Mouse (Mus musculus): ENCODE data around the gene Dusp5.

The Dusp5 gene

DNA sequence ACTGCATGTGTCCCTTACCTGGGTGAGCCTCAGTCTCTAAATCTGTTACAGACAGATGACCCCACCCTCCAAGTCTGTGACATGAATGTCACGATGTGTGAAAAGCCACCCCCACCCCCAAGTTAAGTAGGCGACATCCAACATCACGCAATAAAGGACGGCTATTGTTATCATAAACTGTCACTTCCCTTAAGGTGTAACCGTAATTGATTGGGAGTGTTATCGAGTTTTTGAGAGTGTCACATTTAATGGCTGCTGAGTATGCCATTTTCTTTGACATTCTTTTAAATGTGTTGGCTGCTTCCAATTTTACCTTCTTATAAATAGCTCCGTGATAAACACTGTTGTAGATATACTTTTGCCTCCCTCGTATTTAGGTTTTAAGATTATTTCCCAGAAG, 9.4 kb upstream of the Dusp5 start:
- no peak for DNase-seq

DNA sequence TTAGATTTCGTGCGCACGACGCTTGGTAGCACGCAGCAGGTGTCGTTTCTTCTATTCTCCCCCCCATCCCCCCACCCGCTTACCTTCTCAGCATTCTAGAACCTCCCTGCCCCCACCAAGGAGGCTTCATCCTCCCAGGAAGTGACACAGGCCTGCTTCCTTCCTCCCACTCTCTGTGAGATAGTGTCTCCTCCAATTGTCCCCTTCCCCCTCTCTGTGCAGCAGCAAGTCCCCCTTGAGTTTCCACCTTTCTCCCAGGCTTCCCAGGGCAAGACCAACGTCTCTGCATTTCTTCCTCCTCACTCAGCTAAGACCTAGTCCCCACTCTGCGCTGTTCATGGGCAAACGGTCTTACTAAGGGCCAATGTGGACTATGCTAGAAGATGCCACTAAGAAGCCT, 8.9 kb upstream of the Dusp5 start:
- DNase-seq: no peak

DNA sequence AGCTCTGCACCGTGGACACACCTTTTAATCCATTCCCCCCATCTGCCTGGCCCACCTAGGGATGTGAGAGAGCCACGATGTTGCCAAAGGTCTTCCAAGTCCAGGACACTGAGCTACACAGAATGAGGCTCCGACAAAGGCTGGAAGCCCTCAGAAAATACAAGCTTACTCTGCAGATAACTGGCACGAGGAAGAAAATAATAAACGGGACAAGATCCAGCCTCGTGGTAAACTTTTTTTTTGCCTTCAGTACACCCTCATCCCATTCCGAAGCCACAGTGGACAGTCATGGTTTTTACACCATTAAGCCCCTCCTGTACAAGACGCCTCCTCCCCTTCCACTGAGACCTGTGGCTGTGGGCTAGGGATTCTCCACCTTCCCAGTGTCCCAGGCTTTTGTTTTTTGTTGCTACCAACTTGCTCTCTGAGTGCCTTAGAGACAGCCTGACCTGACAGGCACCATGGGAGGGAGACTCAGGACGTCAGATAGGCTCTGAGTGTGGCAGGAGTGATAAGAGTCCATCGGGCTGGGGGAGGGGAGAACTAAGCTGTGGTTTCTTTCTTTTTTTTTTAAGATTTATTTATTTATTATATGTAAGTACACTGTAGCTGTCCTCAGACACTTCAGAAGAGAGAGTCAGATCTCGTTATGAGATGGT, 7.6 kb upstream of the Dusp5 start:
- DNase-seq: no peak

DNA sequence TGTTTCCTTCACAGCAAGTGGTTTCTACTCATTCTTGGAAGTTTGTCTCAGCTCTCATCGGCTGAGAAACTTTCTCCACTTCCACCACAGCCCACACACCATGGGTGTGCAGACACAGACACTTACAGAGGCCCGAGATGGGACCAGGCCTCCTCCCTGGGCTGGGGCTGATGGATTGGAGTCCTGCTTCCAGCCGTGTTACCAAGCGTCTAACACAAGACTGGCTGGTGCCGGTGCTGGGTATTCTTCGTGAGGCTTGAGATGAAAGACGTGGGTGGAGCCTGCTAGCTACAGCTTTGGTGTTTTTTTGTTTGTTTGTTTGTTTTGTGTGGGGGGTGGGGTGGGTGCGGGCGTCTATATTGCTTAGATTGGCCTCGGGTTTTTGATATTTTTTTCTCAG, 1.4 kb upstream of the Dusp5 start:
- peak; percentile 56 for DNase-seq

DNA sequence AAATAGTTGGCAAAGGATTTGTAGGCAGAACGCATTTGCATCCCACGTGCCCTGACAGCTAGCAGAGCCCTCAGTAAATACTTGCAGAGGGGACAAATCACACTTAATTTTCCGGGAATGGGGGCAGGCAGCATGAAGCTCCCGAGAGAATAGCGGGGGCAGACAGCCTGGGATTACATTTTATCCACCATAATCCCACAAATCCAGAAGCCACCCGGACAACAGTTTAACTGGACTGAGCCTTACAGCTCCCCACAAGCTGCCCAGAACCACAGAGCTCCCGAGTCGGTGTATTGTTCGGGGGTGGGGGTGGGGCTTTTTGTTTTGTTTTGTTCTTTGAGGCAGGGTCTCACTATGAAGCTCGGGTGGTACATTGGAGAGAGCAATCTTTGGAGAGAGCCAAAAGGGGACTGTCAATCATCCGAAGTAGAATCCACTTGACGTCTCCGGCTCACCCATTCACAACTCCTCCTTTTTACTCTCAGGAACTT, 733 bp upstream of the Dusp5 start:
- peak; percentile 63 for DNase-seq

DNA sequence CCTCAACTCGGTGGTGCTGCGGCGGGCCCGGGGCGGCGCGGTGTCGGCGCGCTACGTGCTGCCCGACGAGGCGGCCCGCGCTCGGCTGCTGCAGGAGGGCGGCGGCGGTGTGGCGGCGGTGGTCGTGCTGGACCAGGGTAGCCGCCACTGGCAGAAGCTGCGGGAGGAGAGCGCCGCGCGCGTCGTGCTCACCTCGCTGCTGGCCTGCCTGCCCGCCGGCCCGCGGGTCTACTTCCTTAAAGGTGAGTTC, 471 bp downstream of the Dusp5 start:
- no peak for DNase-seq

DNA sequence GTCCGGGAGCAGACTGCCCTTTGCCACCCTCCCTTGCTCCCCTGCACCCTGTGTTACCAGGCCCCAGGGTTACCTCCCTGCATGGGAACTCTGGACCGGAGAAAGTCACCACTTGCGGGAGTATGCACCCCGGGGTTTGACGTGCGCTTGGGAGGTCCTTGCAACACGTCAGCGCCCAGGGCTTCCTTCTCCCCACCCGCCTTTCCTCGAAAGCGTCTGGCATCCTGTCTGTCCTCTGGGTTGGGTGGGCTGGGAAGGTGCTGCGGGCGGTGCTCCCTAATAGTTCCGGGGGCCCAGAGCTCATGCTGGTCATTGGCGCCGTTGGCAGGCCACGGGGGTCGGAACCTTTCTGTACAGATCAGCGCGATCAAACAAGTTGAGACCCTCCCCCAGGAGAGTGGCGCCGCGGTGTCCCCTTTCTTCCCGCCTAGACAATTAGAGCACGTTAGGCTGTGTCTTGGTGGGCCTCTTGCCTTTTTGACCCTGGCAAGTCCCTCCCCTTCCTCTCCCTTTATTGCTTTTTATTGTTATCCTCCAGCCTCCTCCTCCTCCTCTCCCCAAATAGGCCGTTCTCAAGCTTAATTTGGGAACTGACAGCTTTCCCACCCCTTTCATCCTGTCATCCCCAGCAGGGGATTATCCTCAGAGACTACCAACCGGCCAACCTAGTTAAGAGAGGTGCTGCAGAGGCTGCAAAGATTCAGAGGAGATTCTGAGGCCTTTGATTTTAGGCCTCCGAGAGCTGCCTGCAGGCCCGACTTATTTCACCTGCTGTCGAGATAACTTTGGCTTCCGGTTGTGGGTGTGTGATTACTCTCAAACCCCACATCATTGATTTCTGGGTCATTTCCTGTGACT, 1.0 kb downstream of the Dusp5 start:
- peak; percentile 75 for DNase-seq

DNA sequence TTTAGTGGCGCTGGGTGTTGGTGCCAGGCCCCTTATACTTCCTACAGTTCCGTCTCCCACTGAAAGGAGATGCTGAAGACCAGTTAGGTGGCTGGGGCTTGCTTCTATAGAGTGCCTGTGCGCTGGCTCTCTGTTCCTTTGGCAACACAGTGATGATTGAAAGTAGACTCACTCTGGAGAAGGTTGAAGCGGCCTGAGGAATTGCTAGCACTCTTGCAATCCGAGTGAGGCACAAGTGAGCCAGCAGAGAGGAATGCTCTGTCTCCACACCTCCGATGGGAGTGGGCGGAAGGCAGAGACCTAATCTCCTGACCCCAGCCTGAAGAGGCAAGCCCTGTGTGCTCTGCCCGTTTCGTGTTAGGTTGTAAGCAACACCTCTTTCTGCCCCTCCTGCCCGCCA, 2.5 kb downstream of the Dusp5 start:
- peak; percentile 71 for DNase-seq

DNA sequence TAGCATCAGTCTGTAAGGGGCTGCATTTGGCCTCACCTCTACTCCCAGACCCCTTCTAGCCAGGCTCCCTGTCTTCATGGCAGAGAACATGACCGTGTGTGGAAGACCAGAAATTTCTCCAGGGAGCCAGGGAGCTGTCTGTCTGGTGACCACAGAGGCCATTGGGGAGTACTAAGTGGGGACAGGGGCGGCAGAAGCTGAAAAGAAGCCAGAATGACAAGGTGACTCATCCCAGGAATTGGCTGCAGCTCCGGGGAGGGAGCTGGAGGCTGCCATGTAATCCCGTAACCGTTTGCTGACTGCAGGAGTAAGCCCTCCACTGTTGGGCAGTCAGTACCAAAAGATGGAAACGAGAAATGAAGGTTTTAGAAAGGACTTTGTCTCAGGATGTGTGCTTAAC, 3.1 kb downstream of the Dusp5 start:
- DNase-seq: peak; percentile 83

DNA sequence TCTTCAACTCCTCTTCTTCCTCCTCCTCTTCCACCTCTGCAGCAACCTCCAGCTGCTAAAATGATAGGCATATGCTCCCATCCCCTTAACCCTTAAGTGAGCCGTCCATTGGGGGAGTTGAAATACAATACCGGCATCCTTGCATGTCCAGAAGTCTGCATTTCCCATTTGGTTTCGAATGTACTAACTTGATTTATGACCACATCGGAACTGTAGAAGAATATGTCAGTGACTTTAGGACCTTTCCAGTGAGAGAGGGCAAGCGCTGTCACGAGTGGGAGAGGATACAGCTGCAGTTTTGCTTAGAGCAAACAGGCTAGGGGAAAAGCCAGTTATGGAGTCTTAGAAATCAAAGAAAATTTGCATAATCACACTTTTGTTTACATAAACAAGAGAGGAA, 3.8 kb downstream of the Dusp5 start:
- no peak for DNase-seq

DNA sequence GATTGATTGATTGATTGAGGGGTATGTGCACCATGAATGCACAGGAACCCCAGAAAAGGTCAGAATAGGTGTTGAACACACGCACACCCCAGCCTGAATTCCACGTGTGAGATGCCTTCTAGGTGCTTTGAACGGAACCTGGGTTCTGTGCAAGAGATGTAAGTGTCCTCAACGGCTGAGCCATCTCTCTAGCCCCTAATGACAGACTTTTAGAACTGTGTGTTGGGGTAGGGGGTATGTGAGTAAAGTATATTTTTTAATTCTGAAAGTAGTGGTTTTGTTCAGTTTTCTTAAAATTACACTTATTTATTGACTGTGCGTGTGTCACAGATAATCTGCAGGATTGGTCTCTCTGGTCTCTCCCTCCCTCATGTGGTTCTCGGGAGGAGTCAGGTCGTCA, 4.3 kb downstream of the Dusp5 start:
- no peak for DNase-seq

DNA sequence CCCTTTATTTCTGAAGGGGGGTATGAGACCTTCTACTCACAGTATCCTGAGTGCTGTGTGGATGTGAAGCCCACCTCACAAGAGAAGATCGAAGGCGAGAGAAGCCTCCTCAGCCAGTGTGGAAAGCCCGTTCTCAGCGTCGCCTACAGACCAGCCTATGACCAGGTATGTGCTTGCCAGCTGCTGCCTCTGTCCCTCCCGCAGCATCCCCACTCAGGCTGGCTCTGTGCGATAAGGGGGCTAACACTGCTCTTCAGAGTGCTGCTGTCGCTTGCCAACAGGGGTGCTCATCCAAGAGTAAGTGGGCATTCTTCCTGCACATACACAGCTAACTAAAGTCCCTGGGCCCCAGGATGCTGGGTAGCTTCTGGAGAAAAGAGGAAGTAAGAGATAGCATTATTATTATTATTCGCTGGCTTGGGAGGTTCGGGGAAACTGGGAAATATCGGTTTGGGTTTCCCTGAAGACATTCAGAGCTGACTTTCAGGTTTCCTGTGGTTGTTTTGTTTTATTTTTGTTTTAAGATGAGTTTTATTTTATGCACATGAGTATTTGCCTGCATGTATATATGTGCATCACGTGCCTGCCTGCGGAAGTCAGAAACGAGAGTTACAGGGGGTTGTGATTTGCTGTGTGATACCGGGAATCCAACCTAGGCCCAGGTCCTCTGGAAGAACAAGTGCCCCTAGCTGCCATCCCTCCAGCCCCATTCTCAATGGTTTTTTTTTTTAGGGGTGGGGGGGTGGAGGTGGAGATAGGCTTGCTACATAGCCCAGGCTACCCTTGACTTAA, 5.1 kb downstream of the Dusp5 start:
- peak; percentile 61 for DNase-seq

DNA sequence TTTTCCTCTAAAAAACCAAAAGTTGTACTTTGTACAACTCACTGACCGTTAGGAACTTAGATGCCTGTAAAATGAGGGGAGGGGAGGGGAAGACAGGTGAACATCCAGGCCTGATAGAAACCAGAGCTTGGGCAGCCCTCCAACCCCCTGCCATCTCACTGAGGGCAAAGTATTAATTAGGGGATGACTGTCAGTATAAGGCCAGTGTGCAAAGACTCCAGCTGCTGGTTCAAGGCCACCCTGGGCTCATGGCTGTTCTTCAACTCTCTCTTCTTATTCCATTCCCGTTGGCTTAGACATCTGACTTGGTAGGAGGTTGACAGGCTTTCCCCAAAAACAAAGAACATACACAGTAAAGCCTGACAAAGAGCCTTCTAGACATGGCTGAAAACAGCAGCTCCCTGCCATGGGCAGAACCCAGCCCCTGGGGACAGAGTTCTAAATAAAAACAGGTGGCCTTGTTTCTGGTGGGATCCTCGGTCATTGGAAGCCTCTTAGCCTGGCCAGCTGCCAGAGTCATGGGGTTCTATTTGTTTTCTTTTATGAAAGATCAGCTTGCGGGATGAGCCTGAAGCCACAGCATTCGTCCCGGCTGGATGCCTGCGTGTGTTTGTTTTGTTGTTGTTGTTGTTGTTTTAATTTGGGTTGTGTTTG, 6.0 kb downstream of the Dusp5 start:
- peak; percentile 70 for DNase-seq

DNA sequence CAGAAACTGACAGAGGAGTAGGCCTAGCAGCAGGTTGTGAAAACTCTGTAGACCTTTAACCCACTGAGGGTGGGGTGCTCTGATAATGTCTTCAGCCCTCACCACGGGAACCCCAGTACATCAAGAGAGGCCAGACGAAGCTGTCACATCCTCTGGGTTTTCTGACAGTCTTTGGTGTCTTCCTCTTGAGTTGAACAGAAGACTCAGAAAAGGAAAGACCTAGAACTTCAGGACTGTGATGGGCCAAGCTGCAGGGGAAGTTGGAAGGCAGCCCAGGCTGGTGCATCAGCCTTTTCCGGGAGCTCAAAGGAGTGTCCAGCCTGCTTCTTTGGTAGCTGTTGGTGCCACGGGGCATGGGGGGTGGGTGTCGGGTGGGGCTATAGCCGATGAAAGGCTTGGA, 6.5 kb downstream of the Dusp5 start:
- DNase-seq: peak; percentile 71

DNA sequence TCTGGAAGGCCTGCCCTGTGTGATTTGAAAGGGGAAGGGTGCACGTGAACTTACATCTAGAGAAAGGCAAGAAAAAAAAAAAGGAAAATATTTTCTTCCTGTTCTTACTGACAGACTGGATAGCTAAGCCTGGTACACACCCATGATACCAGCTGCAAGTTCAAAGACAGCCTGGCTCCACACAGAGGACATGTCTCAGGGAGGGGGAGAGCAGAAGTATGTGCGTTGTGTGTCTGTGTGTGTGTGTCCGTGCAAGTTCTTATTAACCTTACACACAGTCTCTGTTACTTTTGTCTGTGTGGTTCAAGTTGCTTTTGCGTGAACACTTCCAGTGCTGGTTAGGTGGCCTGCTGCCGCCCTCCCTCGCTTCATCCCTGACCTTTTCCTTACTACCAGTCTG, 7.3 kb downstream of the Dusp5 start:
- DNase-seq: peak; percentile 28

DNA sequence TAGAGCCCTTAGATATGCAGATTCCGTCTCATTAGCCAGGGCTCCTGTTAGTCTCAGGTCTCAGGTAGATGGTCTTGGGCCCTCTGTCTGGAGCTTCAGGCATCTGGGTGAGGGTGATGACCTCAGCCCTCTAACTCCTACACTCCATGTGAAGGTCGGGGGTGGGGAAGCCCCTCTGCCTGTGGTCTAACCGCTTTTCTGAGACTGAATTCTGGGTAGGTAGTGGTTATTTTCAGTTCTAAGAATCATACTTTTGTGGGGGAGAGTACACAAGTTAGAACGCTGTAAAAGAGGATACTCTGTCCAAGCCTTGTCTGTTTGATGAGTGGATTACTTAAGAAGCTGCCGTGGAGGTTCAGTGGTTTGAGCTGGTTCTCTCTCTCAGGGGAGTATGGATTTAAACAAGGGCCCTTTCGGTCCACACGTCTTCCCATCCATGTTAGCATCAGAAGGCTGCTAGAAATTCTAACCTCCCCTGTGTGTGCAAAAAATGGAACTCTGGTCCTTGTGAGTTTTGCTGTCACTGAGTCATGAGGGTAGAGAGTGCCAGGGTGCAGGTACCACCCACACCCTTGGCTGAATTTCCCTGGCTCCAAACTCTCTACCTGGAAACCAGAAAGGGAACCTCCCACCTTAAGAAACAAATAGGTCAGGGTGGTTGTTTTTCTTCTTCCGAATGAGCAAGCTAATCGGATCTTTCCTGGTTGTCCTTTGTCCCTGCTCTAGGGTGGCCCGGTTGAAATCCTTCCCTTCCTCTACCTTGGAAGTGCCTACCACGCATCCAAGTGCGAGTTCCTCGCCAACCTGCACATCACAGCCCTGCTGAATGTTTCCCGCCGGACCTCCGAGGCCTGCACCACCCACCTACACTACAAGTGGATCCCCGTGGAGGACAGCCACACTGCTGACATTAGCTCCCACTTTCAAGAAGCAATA, 8.1 kb downstream of the Dusp5 start:
- peak; percentile 74 for DNase-seq

DNA sequence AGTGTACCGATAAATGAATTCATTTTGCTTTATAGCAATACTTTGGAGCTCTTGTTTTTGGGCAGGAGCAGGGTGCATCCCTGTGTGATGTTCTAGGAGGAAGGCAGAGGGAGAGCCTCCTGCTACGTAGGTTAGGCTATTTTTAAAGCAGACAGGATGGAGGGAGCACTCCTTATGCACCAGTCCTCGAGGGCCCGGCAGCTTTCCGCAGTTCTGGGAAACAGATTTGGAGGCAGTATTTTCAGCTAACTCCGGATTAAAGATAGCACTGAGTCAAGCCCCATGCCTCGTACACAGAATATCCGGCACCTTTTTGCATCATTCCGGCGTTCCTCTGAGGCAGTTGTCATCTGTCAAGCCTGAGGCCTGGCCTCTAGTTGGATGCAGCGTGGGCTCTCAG, 9.1 kb downstream of the Dusp5 start:
- DNase-seq: peak; percentile 41

DNA sequence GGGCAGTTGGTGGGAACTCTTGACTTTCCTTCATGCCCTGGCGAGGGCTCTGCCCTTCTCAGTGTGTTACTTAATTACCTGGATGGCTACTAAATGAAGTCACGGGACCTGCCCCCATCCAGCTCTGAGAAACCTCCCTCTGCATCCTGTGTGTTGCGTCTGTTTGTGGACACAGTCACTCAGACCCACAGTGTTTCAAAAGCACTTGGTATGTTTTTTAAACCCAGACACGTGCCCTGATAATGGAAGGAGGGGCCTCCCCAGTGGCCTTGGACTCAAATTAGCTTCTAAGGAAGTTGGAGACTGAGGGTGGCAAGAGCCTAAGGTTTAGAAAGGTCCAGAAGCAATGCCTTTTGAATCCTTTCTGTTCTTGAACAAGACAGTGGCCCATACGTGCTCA, 9.9 kb downstream of the Dusp5 start:
- DNase-seq: peak; percentile 29

DNA sequence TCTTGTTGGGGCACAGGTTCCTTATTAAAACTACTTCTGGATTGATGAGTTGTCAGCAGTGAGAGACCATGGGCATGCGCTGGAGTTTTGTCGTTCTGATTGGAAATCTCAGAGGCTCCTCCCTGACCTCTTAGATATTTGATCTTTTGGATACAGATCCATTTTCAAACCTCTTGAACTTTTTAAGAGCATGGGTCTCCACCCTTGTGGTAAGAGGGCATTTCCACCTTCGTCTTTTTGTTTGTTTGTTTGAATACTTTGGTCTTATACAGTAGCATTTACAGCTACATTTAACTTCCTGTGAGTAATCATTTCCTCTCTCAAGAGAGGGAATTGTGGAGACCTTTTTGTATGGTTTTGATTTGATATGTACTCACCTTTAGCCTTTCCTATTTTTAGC, 10.4 kb downstream of the Dusp5 start:
- no peak for DNase-seq

DNA sequence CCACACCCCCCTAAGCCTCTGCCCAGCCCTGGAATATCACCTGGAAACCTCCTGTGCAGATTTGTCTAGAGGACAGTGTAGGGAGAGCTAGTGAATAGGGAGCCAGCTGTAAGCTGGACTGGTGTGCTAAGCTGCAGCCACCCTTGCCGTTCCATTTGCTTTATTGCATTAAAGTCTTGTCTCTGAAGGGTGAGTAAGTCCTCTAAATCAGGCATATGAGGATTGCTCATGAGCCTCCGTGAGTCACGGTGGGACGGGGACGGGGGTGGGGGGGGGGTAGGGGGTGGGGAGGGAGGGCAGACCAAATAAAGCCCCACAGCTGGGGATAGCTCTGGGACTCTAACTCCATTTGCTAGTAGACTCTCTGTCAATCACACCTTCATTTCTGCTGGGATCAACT, 14.7 kb downstream of the Dusp5 start:
- DNase-seq: no peak

DNA sequence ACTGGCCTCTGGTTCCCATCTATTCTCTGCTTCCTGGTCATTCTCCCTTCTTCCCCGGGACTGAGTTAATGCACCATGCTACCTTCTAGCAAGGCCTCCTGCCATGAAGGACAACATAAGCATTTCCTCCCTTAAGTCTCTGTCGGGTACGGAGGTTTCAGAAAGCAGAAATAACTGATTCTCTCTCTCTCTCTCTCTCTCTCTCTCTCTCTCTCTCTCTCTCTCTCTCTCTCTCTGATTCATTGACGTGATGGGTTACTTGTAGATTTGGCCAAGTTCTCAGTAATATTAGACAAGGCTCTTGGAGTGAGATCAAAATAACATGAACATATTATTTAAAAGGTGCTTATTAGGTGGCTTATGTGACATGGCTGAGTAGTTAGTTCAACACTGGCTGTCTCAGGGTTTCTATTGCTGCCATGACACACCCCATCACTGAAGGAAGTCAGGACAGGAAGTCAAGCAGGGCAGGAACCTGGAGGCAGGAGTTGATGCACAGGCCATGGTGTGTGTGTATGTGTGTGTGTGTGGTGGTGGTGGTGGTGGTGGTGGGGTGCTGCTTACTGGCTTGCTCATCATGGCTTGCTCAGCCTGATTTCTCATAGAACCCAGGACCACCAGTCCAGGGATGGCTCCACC, 16.1 kb downstream of the Dusp5 start:
- DNase-seq: no peak

DNA sequence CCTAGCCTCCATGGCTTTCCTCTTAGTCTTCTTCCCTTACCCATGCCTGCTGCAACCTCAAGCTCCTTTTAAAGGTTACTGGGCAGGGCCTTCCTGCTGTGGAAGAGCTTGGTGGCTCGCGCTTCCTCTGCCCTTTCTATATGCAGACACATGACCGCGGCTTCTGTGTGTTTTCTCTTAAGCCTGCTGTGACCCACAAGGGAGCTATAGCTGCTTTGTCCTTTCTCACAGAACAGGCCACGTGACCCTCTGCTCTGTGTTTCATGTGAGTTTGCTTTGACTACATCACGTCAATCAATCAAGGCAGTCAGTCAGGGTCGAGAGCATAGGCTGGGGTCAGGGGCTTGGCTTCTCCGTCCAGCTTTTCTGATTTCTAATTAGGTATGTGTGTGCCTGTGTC, 18.7 kb downstream of the Dusp5 start:
- no peak for DNase-seq

Data from cerebellum, adult 9-11 months (tissue).